Mouse (Mus musculus): ENCODE data around the gene Golph3. TPM values are rescaled to one million over a fixed set of nuclear protein-coding genes. Genes with fewer than 3 reads are reported as not detected.

Golph3 gene
- polyA plus RNA-seq, 1 experiment from 2014 or later = 98.0 TPM

DNA sequence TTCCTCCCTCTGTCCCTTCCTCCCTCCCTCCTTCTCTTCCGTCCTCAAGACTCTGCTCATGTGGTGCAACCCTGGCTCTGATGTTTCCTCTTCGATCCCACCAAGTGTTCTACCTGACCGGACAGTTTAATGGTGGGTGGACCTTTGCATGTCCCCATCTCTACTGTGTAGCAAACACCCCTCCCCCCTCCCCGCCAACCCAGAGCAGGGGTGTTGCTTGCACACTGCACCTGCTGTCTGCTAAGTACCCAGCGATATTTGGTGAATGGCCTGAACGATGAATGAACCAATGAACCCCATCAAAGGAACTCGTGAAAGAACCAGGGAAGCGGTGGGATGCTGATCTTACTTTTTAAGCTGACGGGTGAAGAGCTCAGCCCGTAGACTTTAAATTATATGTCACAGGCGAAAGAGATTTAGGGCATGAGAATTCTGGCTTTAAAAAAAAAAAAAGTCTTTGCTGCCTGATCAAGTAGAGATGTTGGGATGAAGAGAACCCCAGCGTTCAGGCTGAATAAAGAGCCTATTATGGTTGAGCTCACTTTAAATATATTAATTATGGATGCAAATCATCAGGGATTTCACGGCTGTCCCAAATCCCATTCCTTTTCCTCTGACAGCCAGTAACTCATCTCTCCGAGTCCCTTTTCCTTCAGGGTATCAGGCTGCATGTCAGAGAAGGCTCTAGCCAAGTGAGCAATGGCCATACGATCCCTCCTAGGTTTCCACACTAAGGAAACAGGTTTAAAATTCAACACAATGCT lies 67.7 kb downstream of the Golph3 start:
- DNase-seq (ENCODE audit: low spot score) = no peak

GRCm38 (mm10) chr15:12394758-12395157 lies 73.5 kb downstream of the Golph3 start:
- Histone ChIP-seq H3K9me3 (ENCODE audit: control insufficient read depth, low read length) (no peaks in the 10 kb centered on the region), H3K4me3 (ENCODE audit: low read depth, low read length) (no peak overlapping the region), H3K4me1 (replicated peaks; ENCODE audit: control insufficient read depth, insufficient read depth, low read length) (no peaks in the 10 kb centered on the region), H3K36me3 (ENCODE audit: control insufficient read depth, insufficient read depth, low read length) (peaks cover 6% of the 10 kb centered on the region), H3K4me2 (ENCODE audit: low read length) (no peak overlapping the region), H3K9ac (ENCODE audit: low read length) (no peak overlapping the region), H3K27ac (ENCODE audit: low read depth) (no peak overlapping the region), H3K27me3 (replicated peaks; ENCODE audit: control insufficient read depth, insufficient read depth, low read length) (no peaks in the 10 kb centered on the region)
- 93% methylated on average over 10 of the region's 10 CpGs for WGBS
- ATAC-seq (replicated peaks; ENCODE audit: low FRiP score, low TSS enrichment, low read depth) (no peak), DNase-seq (ENCODE audit: low spot score) (no peak)

More for the DNA sequence above, 67.7 kb downstream of the Golph3 start:
- no peak overlapping the region for H3K9ac ChIP-seq (ENCODE audit: low read length)
- H3K27ac ChIP-seq (ENCODE audit: low read depth) = no peak overlapping the region
- no peaks in the 10 kb centered on the region for H3K27me3 ChIP-seq (replicated peaks; ENCODE audit: control insufficient read depth, insufficient read depth, low read length)
- WGBS = 82% methylated on average over 15 of the region's 15 CpGs
- H3K9me3 ChIP-seq (ENCODE audit: control insufficient read depth, low read length) = no peaks in the 10 kb centered on the region
- H3K4me2 ChIP-seq (ENCODE audit: low read length) = no peak overlapping the region
- H3K4me1 ChIP-seq (replicated peaks; ENCODE audit: control insufficient read depth, insufficient read depth, low read length) = no peaks in the 10 kb centered on the region
- no peaks in the 10 kb centered on the region for H3K36me3 ChIP-seq (ENCODE audit: control insufficient read depth, insufficient read depth, low read length)
- ATAC-seq (replicated peaks; ENCODE audit: low FRiP score, low TSS enrichment, low read depth) = no peak
- H3K4me3 ChIP-seq (ENCODE audit: low read depth, low read length) = no peak overlapping the region

GRCm38 (mm10) chr15:12397032-12397431 lies 75.8 kb downstream of the Golph3 start:
- H3K36me3 ChIP-seq (ENCODE audit: control insufficient read depth, insufficient read depth, low read length) = peaks cover 14% of the 10 kb centered on the region
- H3K9me3 ChIP-seq (ENCODE audit: control insufficient read depth, low read length) = no peaks in the 10 kb centered on the region
- no peak overlapping the region for H3K27ac ChIP-seq (ENCODE audit: low read depth)
- H3K4me2 ChIP-seq (ENCODE audit: low read length) = no peak overlapping the region
- H3K4me3 ChIP-seq (ENCODE audit: low read depth, low read length) = no peak overlapping the region
- no peak for DNase-seq (ENCODE audit: low spot score)
- no peaks in the 10 kb centered on the region for H3K27me3 ChIP-seq (replicated peaks; ENCODE audit: control insufficient read depth, insufficient read depth, low read length)
- H3K4me1 ChIP-seq (replicated peaks; ENCODE audit: control insufficient read depth, insufficient read depth, low read length) = no peaks in the 10 kb centered on the region
- H3K9ac ChIP-seq (ENCODE audit: low read length) = no peak overlapping the region
- ATAC-seq (replicated peaks; ENCODE audit: low FRiP score, low TSS enrichment, low read depth) = no peak
- WGBS = 76% methylated on average over 6 of the region's 6 CpGs

Other genes with a start within 250 kb of the Golph3 start
- 144 and 157 TPM in 2 replicates for gene Zfr, start 203.6 kb upstream of the Golph3 start, polyA plus RNA-seq (2014; fragmentation: Nextera tagmentation; extraction: Ambion mirVana)
- gene Mtmr12, start 116.4 kb upstream of the Golph3 start, polyA plus RNA-seq (2014; fragmentation: Nextera tagmentation; extraction: Ambion mirVana) = 21.2 and 23.9 TPM in 2 replicates
- gene 1810049J17Rik, start 449 bp downstream of the Golph3 start, polyA plus RNA-seq (2014; fragmentation: Nextera tagmentation; extraction: Ambion mirVana) = 1.4 and 1.7 TPM in 2 replicates

Data from intestine, embryonic 14.5 days (tissue).